Mouse (Mus musculus) heart, postnatal 0 days (tissue): ENCODE measurements around the gene Agbl4.

ENCODE experiments used
- CTCF ChIP-seq: IDR thresholded peaks from 2 replicates; pipeline ENCODE4 v1.5.1; 2016; ENCODE audit warnings: antibody characterized with exemption, control low read depth, low read depth
- EP300 ChIP-seq: IDR thresholded peaks from 2 replicates; pipeline ENCODE4 v1.6.1; 2016; ENCODE audit warnings: antibody characterized with exemption, low read depth

- no peak for TF ChIP-seq CTCF
- TF ChIP-seq EP300, result no peak
Measured at GRCm38 (mm10) chr4:111683843-111684242, 1286.4 kb downstream of the Agbl4 start.
